Comparison of ENCODE assay signal across 9 mouse cellular contexts in genomic region chr2:166155454-166155815, GRCm38 (mm10). TPM values are rescaled to one million over a fixed set of nuclear protein-coding genes. Genes with fewer than 3 reads are reported as not detected.
A peak's percentile ranks its signal among the peaks of the same experiment; 100 is the strongest.
DNase-seq lines count a peak whose midpoint lies in the region; ATAC-seq and TF ChIP-seq lines count a peak whose summit lies in the region.
"Had no signal": no experiment of that assay in that cellular context is flagged by ENCODE, and none has a peak within 500 bp of the region (broad histone marks: within the 10 kb centered on the region; RNA-seq: fewer than 3 reads in every experiment).

Gene Sulf2, minus strand, starts transcription at chr2:166155663.

- peak; percentile 66 for ATAC-seq in forebrain, embryonic 16.5 days
- no peak for ATAC-seq in liver, embryonic 16.5 days (ENCODE audit: low read depth)
- ATAC-seq in neural tube, embryonic 12.5 days (ENCODE audit: low FRiP score, low read depth), result peak; percentile 56; the same call in 1 of the 2 replicates

- H3K4me1 ChIP-seq in thymus, adult 2 months (replicated peaks; ENCODE audit: control insufficient read depth, insufficient read depth, low read length), result peaks cover 7% of the 10 kb centered on the region; the same call in 1 of the 2 replicates
- H3K4me1 ChIP-seq in forebrain, embryonic 16.5 days (replicated peaks; ENCODE audit: control insufficient read depth, insufficient read depth, low read length), result peaks cover 49% of the 10 kb centered on the region
- H3K4me1 ChIP-seq in liver, embryonic 16.5 days (ENCODE audit: control insufficient read depth, low read depth, low read length), result no peaks in the 10 kb centered on the region; the same call in 1 of the 2 replicates
- H3K4me1 ChIP-seq in neural tube, embryonic 12.5 days, result peaks cover 46% of the 10 kb centered on the region

- peak within 1 kb of the TSS; percentile 24 for H3K4me3 ChIP-seq in thymus, adult 2 months (ENCODE audit: control insufficient read depth, insufficient read depth, low read length)
- peak within 1 kb of the TSS; percentile 65 for H3K4me3 ChIP-seq in forebrain, embryonic 16.5 days (replicated peaks; ENCODE audit: low read length)
- peak within 1 kb of the TSS; percentile 53 for H3K4me3 ChIP-seq in liver, embryonic 16.5 days (ENCODE audit: low read depth, low read length)
- peak within 1 kb of the TSS; percentile 83 for H3K4me3 ChIP-seq in neural tube, embryonic 12.5 days

- TF ChIP-seq POLR2A in thymus, adult 2 months (IDR thresholded peaks at IDR 0.05; ENCODE audit: control insufficient read depth, extremely low read depth, insufficient read depth, low read length, poor library complexity), result no peak

- under 1% methylated on average over 23 of the region's 23 CpGs for WGBS in thymus, adult 2 months
- 0% methylated on average over 23 of the region's 23 CpGs for WGBS in forebrain, embryonic 16.5 days
- WGBS in liver, embryonic 16.5 days (ENCODE audit: insufficient replicate concordance), result under 1% methylated on average over 23 of the region's 23 CpGs
- WGBS in neural tube, embryonic 12.5 days, result 1% methylated on average over 23 of the region's 23 CpGs

- no peak for DNase-seq in thymus, adult 2 months
- DNase-seq in thymus, adult 18-20 months, result no peak
- DNase-seq in heart, postnatal 10 days, result peak; percentile 87 to 89
- peak; percentile 83 to 91 for DNase-seq in kidney, postnatal 4 days
- DNase-seq in thymus, postnatal 14 days, result peak; percentile 40

- intact Hi-C loops in heart, postnatal 10 days (cut with DNase I), result loop anchor here (1.0 to 5.0 kb wide), 5 partner anchors 47 to 409 kb away; no protein-coding TSS in a partner anchor

- no peaks in the 10 kb centered on the region for H3K36me3 ChIP-seq in thymus, adult 2 months (ENCODE audit: control insufficient read depth, insufficient read depth, low read length)
- no peaks in the 10 kb centered on the region for H3K36me3 ChIP-seq in forebrain, embryonic 16.5 days (ENCODE audit: control insufficient read depth, insufficient read depth)
- H3K36me3 ChIP-seq in liver, embryonic 16.5 days (ENCODE audit: control insufficient read depth, insufficient read depth), result no peaks in the 10 kb centered on the region
- H3K36me3 ChIP-seq in neural tube, embryonic 12.5 days, result 0 out of 2 replicates have a peak, but pooled peaks cover 6% of the 10 kb centered on the region

- no peaks in the 10 kb centered on the region for H3K9me3 ChIP-seq in forebrain, embryonic 16.5 days (ENCODE audit: control insufficient read depth, low read length)
- H3K9me3 ChIP-seq in liver, embryonic 16.5 days (replicated peaks; ENCODE audit: control insufficient read depth, low read length), result no peaks in the 10 kb centered on the region
- H3K9me3 ChIP-seq in neural tube, embryonic 12.5 days, result no peaks in the 10 kb centered on the region; the same call in 1 of the 2 replicates

- TF ChIP-seq CTCF in thymus, adult 2 months (IDR thresholded peaks at IDR 0.05; ENCODE audit: borderline replicate concordance, control insufficient read depth, extremely low read depth, insufficient read depth, low read length, poor library complexity), result no peak

- H3K27me3 ChIP-seq in thymus, adult 2 months (ENCODE audit: control insufficient read depth, insufficient read depth, low read length), result peaks cover 17% of the 10 kb centered on the region
- H3K27me3 ChIP-seq in forebrain, embryonic 16.5 days (replicated peaks; ENCODE audit: control insufficient read depth, insufficient read depth, low read length), result peaks cover 33% of the 10 kb centered on the region
- H3K27me3 ChIP-seq in liver, embryonic 16.5 days (ENCODE audit: control insufficient read depth, insufficient read depth, low read depth, low read length), result peaks cover 46% of the 10 kb centered on the region
- peaks cover 13% of the 10 kb centered on the region for H3K27me3 ChIP-seq in neural tube, embryonic 12.5 days (replicated peaks)

- peak within 1 kb of the TSS; percentile 77 for H3K9ac ChIP-seq in forebrain, embryonic 16.5 days (replicated peaks; ENCODE audit: low read depth, low read length)
- no peak within 1 kb of the TSS for H3K9ac ChIP-seq in liver, embryonic 16.5 days (ENCODE audit: low read depth, low read length)
- H3K9ac ChIP-seq in neural tube, embryonic 12.5 days, result peak within 1 kb of the TSS; percentile 93

- no peak within 1 kb of the TSS for H3K27ac ChIP-seq in thymus, adult 2 months (ENCODE audit: control insufficient read depth, insufficient read depth, low read length)
- peak within 1 kb of the TSS; percentile 24 for H3K27ac ChIP-seq in forebrain, embryonic 16.5 days (ENCODE audit: low read length)
- no peak within 1 kb of the TSS for H3K27ac ChIP-seq in liver, embryonic 16.5 days (ENCODE audit: low read length)
- peak within 1 kb of the TSS; percentile 86 for H3K27ac ChIP-seq in neural tube, embryonic 12.5 days

- H3K4me2 ChIP-seq in forebrain, embryonic 16.5 days (ENCODE audit: low read length), result peak within 1 kb of the TSS; percentile 95
- peak within 1 kb of the TSS; percentile 70 for H3K4me2 ChIP-seq in liver, embryonic 16.5 days (ENCODE audit: low read depth, low read length)
- H3K4me2 ChIP-seq in neural tube, embryonic 12.5 days (replicated peaks), result peak within 1 kb of the TSS; percentile 94

RNA-seq across cellular contexts. Expression of gene Sulf2, which starts in this region (rescaled TPM):
- 19.3 and 24.3 TPM in 2 replicates for polyA plus RNA-seq in thymus, adult 2 months (2012; rRNA removed)
- polyA plus RNA-seq in forebrain, embryonic 16.5 days (2015; fragmentation: Nextera tagmentation; extraction: Ambion mirVana), result 28.7 and 37.6 TPM in 2 replicates
- total RNA-seq in heart, postnatal 10 days (2021), result 10 to 100 TPM; 84.5 to 88.7 TPM
- polyA plus RNA-seq in liver, embryonic 16.5 days (2015; fragmentation: Nextera tagmentation; extraction: Ambion mirVana), result 0.68 and 1.2 TPM in 2 replicates
- polyA plus RNA-seq in neural tube, embryonic 12.5 days (2016; fragmentation: Nextera tagmentation; extraction: Ambion mirVana), result 144 and 152 TPM in 2 replicates
- total RNA-seq: CH12.LX had no signal

Comparison
In these comparisons a context has a peak if more than half of its experiments do, and no peak if none do; other contexts are left out.
1. DNase-seq: peak in heart, postnatal 10 days (2 of 2), kidney, postnatal 4 days (2 of 2) and thymus, postnatal 14 days (single experiment); none in thymus, adult 2 months (single experiment) and thymus, adult 18-20 months (0 of 2).
2. H3K27ac ChIP-seq: peak in forebrain, embryonic 16.5 days (single experiment) and neural tube, embryonic 12.5 days (single experiment); none in thymus, adult 2 months (single experiment) and liver, embryonic 16.5 days (single experiment).
3. H3K4me3 ChIP-seq: peak in every context shown above with its lines; median percentile 83 in neural tube, embryonic 12.5 days; 65 in forebrain, embryonic 16.5 days; 53 in liver, embryonic 16.5 days; 24 in thymus, adult 2 months.
4. Peak in every context shown above with its lines, with median percentiles within 50 percentile points of each other: H3K4me2 ChIP-seq.